Mouse (Mus musculus): Measurements from ENCODE around the gene Fdx1. TPM values are rescaled to one million over a fixed set of nuclear protein-coding genes. Genes with fewer than 3 reads are reported as not detected.

Gene Fdx1
- 10 to 100 TPM in 2 of 3 experiments, 1 to 10 TPM in 1; 3.6 to 13.9 (median 11.5) TPM for polyA plus RNA-seq (2017; shearing (Covaris generic))

DNA sequence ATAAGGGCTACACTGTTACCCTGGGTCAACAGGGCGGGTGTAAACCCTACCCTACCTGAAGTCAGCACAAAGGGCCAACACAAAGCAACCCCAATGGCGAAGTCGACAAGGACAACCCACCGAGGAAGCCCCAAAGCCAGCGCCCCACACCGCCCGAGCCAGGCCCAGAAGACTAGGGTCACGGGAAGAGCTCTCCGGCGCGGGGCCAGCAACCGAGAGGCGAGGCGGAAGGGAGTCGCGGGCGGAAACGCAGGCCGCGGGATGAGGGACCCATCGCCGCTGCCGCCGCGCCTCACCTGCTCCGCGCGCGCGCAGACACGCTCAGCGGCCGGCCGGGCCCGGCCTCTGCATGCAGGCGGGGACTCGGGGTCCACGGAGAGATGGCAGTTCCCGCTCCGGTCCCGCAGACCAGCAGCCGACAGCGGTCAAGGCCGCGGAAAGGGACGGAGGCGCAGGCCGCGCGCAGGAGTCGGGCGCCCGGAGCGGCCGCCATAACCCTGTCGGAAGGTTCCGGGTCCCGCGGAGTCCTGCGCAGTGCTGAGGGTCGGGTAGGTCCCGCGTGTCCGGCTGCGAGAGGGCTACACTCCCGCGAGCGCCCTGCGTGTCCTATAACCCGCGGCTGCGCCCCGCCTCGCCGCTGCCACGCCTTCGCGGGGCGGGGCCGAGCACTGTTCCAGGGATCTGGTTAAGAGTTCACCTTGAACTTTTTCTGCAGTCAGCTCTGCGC, at the start of gene Fdx1:
Fdx1 (minus strand) TSS at position 582 of the 727 bp plus-strand sequence.
- ATAC-seq: peak; percentile 70

DNA sequence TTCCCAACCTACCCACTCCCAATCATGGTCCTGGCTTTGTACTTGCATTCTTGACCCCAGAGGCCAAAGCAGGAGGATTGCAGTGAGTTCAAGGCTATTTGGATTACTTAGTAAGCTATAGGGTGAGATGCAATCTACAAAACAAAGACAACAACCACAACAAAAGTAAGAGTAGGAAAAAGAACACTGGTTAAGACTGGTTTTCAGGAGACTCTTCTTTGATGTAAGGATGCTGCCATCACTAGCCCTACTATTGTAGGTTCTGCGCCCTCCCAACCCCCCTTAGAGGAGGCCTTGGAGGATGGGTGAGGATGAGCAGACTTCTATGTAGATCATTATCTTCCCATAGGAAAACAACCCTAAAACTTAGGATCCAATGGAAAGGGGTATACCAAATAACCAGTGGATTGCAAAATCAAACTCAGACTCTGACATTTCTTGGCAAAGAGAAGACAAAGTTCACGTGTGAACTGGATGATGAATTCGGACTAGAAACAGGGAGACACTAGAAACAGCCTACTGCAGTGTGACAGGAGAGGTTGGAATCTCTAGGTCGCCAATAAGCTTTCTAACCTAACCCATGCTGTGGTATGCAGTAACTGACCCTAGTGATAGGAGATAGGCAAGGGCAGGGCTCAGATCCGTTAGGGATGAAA, 49.6 kb upstream of the Fdx1 start:
- no peak for ATAC-seq

DNA sequence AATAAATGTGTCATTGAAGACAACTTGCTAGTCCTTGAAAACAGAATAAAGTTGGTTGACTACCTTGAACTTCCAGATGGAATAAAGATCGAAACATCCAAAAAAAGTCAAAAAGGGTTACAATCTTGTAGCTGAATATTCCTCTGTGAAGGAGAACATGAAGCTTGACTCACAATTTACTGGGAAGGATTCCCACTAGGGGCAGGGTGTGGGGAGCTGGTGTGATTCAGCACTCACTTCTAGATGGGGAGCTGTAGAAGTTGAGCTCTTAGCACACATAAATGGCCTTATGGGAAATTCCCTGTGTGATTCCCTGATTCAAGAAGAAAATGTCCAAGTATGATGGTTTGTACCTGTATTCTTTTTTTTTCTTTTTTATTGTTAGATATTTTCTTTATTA, 49.0 kb upstream of the Fdx1 start:
- ATAC-seq: no peak

DNA sequence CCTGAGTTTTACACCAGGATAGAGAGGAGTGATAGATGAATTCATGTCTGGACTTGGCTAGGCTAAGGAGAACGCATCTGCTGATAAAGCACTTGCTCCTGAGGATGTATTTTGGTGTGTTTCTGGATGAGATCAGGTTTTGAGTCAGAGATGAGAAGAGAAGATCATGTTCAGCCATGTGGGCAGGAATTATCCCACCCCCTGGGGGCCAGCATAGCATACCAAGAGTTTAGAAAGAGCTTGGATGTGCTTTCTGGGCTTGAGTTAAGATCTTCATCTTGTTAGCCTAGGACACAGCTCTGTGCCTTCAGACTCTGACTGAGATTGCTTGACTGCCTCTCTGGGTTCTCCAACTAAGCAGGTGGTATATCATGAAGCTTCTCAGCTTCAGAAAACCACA, 45.2 kb upstream of the Fdx1 start:
- no peak for ATAC-seq

DNA sequence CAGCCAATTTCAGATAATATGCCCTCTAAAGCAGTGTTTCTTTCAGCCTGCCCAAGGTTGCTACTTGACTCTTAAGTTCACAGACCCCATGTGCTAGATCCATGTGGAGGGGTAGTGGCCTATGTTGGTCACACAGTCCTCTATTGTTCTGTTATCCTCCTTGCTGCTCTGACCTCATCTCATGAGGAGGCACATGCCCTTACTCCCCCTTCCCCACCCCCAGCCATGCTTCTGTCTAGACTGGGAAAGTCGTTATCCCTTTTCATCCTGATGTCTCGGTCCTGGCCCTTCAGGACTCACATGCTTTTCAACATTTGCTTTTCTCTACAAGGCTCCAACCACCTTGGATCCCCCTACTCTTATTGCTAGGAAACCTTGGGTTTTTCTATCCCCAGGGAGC, 44.0 kb upstream of the Fdx1 start:
- no peak for ATAC-seq

DNA sequence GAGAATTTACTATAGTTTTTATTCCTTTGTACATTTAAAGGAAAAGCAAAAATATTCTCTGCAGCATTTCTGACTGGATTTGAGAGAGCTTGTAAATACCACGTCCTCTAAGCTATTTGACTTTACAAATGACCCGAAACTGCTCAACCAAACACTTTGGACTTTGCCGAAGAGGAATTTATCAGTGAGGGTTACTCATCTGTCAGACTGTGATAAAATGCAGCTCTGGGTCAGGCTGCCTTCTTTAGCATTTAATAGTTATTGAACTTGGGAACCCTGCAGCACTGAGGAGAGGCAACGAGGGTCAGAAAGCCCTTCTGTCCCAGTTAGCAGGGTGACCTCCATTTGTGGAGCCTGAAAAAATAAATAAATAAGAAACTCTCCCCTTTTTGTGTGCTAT, 40.1 kb upstream of the Fdx1 start:
- no peak for ATAC-seq

DNA sequence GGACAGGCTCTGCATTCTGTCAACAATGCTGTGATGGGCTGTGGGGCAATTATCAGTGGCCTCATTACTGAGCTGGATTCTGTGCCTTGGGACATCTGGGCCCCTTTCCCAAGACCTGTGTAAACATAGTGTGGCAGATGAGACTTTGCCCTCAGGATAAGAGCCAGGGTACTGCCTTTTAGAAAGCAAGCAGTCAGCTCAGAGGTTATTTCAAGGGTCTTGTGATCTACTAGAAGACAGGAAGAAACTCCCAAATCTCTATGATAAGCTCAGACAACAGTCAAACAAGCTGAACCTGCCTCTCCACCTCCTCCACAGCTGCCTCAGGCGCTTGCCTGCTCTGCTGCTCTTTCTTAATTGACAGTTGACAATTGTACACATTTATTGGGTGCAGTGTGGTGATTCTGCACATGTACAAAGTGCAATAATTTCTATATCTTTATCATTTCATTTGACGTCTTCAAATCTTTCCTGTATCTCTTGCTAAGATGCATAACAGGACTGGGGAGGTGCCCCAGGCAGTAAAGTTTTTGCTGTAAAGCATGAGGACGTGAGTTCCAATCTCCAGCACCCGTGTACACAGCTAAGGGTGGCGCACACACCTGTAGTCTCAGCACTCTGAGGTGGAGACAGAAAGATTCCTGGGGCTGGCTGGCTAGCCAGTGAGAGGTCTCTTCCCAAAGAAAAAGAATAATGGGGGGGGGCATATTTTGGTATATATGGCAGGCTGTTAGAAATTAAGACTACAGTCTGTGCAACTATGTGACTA, 32.2 kb upstream of the Fdx1 start:
- no peak for ATAC-seq

DNA sequence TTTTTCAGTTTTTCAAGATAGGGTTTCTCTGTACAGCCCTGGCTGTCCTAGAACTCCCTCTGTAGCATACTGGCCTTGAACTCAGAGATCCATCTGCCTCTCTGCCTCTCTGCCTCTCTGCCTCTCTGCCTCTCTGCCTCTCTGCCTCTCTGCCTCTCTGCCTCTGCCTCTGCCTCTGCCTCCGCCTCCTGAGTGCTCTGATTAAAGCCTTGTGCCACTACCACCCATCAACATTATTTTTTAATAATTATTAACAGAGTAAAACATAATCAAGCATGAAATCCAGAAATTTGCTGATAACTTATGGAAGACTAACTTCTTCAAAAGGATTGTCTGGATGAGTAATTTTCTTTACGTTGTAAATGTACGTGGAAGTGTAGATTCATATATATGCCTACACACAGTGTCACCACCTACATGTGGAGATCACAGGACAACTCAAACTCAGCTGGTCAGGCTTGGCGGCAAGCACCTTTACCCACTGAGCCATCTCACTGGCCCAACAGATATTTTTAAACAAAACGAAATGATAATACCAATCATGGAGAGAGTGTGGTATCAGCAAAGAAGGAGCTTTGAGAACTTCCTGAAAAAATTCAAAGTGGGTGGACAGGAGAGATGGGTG, 31.4 kb upstream of the Fdx1 start:
- no peak for ATAC-seq

DNA sequence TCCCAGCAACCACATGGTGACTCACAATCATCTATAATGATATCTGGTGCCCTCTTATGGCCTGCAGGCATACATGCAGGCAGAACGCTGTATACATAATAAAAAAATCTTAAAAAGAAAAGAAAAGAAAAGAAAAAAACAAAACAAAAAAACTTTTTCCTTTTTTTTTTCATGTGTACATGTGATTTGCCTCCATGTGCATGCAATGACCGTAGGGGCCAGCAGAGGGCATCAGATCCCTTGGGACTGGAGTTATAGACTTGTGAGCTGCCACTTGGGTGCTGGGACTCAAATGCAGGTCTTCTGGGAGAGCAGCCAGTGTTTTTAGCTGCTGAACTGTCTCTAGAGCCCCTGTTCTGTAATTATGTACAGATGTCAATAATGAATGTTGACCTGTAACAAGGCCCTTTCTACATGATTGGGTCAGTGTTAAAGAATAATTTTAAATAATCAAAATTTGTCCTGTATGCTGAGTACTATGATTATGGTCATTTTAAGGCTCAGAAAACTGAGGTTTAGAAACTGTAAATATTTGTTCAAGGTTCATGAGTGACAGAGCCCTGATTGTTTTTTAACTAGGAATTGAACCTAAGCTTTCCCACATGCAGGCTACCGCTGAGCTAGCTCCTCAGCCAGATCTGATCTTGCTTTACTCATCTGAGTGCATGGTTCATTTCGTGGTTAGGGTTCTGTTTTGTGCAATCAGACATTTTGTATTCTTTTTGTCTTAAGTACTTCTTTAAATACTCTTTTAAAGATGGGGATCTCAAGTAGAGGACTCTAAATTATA, 30.3 kb upstream of the Fdx1 start:
- ATAC-seq: no peak

DNA sequence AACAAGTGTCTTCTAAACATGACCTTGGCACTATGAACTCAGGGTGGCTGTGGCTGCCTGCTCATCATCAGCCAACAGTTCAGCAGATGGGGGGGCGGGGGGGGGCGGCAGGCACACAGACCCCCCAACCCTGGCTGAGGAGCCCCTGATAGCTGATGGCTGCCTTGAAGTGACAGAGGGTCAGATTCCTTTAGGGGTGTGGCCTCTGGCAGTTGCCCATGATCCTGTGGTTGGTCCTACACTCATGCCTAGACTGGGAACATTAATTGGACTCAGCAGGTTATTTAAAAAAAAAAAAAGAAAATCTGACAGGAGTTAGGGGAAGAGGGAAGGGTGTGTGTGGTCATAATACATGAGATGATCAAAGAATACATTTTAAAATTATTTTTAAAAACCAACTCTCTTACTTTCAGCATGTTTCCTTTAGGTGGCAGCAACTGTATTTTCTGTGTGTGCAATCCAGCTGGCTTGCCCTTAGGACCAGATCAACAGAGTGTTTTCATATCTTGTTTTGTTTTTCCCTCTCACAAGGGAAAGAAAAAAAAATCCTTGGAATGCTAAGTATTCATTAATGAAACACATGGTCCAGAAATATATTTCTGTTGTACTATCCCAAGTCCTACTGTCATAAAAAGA, 28.0 kb upstream of the Fdx1 start:
- ATAC-seq: no peak

DNA sequence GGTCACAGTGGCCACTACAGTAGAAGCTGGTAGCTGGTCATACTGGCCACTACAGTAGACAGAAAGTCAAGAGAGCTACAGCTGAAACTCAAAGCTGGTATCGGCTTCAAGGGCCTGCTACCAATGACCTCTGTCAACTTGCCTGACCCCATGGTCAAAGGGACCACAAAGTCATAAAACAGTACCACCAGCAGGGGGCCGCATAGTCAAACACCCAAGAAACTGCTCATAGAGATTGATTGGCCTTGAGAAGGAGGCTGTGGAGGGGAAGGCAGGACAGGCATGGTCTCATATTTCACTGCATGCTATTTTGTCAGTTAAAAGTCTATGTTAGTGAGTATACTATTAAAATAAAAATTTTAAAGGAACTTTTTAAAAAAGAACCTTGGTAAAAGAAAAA, 27.5 kb upstream of the Fdx1 start:
- ATAC-seq: no peak

DNA sequence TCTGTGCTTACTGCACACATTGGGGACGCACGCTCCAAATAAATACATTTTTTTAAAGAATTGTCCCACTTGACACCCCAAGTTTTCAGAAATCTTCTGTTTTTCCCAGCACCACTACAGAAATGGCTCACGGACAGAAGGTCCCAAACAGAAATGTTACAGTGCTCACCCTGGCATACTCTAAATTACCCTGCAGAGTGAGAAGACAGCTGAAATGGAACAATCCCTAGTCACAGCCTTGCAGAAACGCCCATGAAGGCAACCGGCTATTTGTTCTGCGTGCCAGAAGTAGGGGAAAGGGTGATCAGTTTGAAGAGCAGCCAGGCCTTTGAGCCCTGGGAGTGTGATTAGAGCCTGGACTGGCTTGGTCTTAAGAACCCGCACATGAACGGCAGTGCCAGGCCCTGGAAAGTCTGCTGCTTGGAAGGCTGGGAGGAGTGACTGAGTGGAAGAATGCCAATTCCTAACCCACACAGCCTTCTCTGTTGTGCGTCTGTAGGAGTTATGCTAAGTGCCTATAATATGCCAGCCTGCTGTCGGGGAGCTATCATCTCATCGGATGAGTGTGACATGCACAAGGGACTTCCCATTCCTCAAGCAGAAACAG, 22.2 kb upstream of the Fdx1 start:
- no peak for ATAC-seq

DNA sequence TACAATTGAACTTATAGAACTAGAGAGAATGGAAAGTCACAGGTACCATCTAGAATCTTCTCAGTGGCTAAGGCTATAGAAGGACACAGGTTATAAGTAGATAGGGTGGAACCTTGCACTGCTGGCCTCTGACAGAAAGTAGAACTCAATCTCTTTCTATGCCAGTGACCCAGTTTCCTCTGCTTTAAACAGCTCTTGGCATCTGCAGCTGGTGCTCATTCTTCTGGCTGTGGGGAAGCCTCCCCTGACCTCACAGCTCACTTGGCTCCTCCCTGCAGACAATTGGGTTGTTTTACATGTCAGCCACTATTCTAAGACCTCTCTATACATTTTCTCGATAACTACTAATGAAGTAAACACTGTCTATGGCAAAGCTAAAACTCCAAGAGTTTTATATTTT, 17.8 kb upstream of the Fdx1 start:
- no peak for ATAC-seq

DNA sequence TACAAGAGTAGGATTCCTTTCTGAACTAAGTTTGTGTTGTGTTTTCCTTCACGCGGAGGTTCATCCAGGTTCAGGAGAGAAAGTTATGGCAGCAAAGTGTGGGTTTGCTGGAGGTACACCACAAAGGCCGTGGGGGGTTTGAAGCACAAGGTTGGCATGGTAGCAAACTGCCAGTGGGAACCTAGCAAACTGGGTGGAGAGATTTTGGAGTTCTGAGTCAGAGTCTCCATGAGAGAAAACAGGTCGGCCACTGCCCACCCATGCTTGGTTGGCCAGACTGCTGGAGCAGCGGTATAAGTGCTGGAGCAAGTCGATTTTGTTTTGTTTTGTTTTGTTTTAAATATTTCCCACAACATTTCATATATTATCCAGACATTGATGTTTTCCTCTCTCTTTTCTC, 15.9 kb upstream of the Fdx1 start:
- no peak for ATAC-seq

DNA sequence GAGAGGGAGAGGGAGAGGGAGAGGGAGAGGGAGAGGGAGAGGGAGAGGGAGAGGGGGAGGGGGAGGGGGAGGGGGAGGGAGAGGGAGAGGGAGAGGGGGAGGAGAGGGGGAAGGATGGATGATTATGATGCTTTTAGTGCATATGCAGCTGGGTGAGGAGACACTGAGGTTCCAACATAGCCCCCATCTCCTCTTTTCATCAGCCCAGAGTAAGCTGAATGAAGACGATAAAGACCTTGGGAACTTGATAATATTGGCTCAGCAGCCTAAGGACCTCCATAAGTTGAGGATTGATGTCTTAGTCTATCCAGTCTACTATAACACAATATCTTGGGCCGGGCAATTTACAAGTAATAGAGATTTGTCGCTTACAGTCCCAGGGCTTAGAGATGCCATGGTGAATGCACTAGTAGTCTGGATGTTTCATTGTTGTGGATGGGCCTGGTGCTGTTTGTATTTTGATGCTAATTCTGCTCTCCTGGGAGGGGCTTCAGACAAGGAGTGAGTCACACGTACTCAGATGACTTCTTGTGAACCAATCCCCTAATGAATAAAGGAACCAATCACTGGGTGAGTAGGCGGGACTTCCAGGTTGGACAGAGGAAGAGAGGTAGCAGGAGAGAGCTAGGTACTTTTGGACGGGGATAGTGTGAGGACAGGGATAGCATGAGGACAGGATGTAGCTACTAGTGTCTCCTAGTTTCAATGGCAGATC, 15.3 kb upstream of the Fdx1 start:
- ATAC-seq: no peak

DNA sequence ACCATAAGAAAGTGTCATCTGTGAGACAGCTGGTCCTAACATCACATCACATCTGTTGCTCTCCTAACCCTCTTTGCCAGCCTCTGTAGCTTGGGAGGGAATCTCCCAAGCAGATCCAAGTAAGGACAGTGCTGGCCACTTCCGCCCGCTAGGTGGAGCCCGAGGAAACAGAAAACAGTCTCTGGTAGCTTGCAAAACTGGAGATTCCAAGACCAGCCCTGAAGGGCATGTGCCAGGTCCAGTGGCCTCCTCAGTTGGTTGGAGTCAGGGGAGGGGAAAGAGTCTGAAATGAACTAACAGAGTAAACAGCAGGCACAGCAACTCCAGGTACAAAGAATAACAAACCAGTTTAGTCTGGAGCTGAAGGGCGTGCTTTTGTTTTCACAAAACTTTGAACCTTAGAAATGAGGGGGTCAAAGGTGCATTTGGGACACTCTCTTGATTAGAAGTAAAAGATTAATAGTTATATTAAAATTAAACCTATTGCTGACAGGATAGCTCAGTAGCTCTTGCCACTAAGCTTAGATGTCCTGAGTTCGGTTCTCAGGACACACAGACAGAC, 14.2 kb upstream of the Fdx1 start:
- ATAC-seq: peak; percentile 78

DNA sequence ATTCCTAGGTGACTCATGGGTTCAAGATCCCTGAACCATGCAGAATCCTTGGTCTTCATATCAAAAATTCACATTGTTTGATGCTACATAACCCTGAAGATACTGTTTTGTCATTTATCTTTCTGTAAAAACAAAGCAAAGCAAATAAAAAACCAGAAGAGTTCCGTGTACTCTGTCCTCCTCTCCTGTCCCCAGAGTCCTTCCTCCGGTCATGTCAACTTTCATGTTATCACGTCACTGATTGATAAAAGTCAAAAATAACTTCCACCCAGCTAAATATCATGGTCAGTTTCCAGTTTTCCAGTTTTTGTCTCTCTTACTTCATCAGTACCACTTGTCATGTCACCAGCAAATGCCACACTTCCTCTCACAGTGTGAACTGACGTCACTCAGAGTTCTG, 11.5 kb upstream of the Fdx1 start:
- no peak for ATAC-seq

DNA sequence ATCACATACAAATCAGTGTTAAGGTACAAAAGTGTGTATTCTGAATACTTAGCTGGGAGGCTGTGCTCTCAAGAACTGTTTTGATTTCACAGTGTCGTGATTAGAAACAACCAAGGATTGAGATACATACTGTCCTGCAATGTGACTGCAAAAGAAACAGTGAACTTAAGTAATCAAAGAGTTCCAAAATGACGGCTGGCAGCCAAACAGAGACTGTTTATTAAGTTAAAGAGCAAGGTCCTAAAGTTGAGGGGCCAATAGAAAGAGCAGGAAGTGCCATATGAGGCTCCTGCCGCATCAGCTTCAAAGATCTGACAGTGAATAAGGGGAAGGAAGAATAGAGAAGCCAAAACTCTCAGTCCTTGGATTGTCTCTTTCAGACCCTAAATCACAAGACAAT, 10.5 kb upstream of the Fdx1 start:
- no peak for ATAC-seq

DNA sequence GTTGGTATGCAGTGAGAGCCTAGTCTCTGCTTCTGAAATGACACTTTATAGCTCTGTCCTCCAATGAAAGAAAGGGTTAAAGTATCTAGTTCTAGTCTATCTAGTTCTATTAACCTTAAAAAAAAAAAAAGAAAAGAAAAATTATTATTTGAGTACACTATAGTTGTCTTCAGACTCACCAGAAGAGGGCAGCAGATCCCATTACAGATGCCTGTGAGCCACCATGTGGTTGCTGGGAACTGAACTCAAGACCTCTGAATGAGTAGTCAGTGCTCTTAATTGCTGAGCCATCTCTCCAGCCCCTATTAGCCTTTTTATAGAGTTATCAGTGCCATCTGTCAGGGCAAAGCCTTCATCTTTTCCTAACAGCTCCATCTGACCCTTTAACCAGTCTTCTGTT, 3.0 kb upstream of the Fdx1 start:
- no peak for ATAC-seq

DNA sequence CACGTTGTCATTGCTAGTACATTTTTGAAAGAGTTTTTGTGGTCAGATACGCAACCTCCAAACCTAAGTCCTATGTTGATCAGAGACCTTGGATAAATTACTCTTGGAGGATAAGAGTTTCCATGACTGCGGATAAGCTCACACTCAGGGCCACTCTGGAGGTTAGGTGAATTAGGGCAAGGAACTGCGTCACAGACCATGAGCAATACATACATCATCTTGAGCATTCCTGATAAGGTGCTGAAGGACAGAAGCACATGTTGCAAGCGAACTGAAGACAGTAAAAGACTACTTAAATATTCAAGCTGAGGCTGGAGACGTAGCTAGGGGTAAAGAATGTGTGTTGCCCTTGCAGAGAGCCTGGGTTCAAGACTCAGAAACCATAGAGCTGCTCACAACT, 754 bp upstream of the Fdx1 start:
- ATAC-seq: no peak

Measured in inflammation-experienced regulatory T-cells, adult 6 months (primary cell).